Mouse (Mus musculus) lung, embryonic 15.5 days (tissue): ENCODE results near the gene Nom1. TPM values are rescaled to one million over a fixed set of nuclear protein-coding genes. Genes with fewer than 3 reads are reported as not detected.

Experiments used
- ATAC-seq: fragments of 200-750 bp; cut with Nextera tagmentation; 2 replicates; pipeline ENCODE4 v1.8.0; 2017; ENCODE audit warnings: moderate number of reproducible peaks, borderline replicate concordance; ENCODE audit not compliant: low FRiP score, low TSS enrichment; ENCODE audit errors: extremely low read depth
- H3K27ac ChIP-seq: fragments of 300-500 bp; sonication (generic); 2 replicates; pipeline ENCODE4 v1.5.1; 2015; ENCODE audit warnings: moderate library complexity, mild to moderate bottlenecking, inconsistent platforms
- H3K27me3 ChIP-seq: fragments of 300-500 bp; sonication (generic); 2 replicates; pipeline ENCODE4 v1.6.1; 2015; ENCODE audit warnings: inconsistent platforms
- H3K36me3 ChIP-seq: fragments of 300-500 bp; sonication (generic); 2 replicates; pipeline ENCODE4 v1.6.1; 2015; ENCODE audit warnings: inconsistent platforms
- H3K4me1 ChIP-seq: fragments of 300-500 bp; sonication (generic); 2 replicates; pipeline ENCODE4 v1.6.1; 2015; ENCODE audit warnings: inconsistent platforms
- H3K4me2 ChIP-seq: fragments of 300-500 bp; sonication (generic); 2 replicates; pipeline ENCODE4 v1.6.1; 2015; ENCODE audit warnings: inconsistent platforms, mild to moderate bottlenecking, moderate library complexity
- H3K4me3 ChIP-seq: fragments of 300-500 bp; sonication (generic); 2 replicates; pipeline ENCODE4 v1.5.1; 2015; ENCODE audit warnings: mild to moderate bottlenecking, inconsistent platforms
- H3K9ac ChIP-seq: fragments of 300-500 bp; sonication (generic); 2 replicates; pipeline ENCODE4 v1.6.1; 2015; ENCODE audit warnings: inconsistent platforms
- H3K9me3 ChIP-seq: fragments of 300-500 bp; sonication (generic); 2 replicates; pipeline ENCODE4 v1.6.1; 2016; ENCODE audit warnings: inconsistent platforms
- WGBS: fragments of 180-500 bp; shearing (Covaris S2); methylation state at CpG from one replicate; pipeline ENCODE4 v1.1.7; 2015; 5-methylcytosine and 5-hydroxymethylcytosine counted together
- polyA plus RNA-seq: library from polyadenylated mRNA; unstranded; fragments of >200 nt; fragmentation: Nextera tagmentation; extraction: Ambion mirVana; gene quantifications from 2 replicates; pipeline ENCODE4 v1.2.1, GENCODE M21; 2015

The Nom1 gene
- polyA plus RNA-seq, 1 experiment from 2014 or later: 29.5 TPM

DNA sequence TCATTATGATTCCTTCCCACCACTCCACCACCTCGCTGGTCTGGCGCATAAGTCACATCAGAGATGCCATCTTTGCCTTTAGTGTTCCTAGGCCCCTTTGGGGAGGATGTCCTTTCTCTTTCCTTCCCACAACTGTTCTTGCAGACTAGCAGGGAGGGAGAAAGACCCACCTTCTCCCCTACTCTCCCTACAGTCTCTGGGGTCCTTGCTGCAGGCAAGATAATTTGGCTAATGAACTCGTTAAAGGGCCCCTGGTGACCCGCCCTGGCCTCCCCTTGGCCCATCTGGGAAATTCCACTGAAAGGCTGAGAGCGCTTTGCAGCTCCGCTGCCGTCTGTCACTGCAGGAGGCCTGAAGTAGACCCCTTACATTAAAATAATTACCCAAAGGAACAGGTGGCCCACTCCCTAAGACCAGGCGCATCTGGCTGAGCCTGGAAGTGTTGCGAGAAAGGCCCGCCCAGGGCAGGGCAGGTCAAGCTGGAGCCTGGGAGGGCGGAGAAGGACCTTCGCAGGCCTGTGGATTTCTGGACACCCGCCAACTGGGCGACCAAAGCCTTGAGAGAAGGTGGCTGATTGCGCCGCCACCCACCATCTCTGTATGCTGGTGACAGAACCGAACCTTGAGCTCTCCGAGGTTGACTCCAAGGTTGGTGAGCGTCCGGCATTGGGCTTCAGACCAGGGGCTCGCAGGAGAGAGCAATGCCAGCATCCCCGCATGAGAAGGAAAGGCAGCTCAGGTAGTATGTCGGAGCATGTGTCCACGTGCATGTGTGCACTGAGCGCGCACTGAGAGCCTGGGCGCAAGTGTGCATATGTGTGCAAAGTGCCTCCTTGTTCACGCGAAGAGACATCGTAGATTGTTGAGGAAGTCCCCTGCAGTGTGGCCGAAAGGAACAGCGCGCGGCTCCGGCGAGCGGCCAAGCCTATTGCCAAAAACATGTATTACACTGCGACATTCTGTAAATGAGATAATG, 50.8 kb downstream of the Nom1 start:
- peak; percentile 35; the same call in 1 of the 2 replicates for ATAC-seq
- Histone ChIP-seq H3K4me1 (no peaks in the 10 kb centered on the region), H3K9me3 (no peaks in the 10 kb centered on the region), H3K27ac (no peak overlapping the region), H3K4me3 (no peak overlapping the region), H3K27me3 (peaks cover 99% of the 10 kb centered on the region), H3K4me2 (no peak overlapping the region), H3K36me3 (no peaks in the 10 kb centered on the region), H3K9ac (no peak overlapping the region)
- under 1% methylated on average over 38 of the region's 38 CpGs for WGBS

DNA sequence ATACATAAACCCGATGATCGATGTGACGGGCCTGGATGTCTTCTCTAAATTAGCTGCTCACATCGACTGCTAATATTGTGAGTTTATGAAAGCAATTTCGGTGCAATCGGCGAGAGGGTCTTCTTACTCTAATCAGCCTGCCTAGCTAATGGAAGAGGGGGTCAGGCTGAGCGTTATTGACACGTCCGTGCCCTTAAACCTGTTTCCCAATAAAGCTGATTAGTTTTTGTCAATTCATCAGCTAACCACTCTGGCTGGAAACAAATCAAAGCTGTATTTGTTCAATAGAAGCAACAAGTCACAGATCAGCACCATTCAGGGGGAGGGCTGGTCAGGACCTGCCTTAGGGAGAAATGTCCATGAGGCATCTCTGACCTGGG, 51.5 kb downstream of the Nom1 start:
- peaks cover 97% of the 10 kb centered on the region for H3K27me3 ChIP-seq
- no peak overlapping the region for H3K4me2 ChIP-seq
- H3K9ac ChIP-seq: no peak overlapping the region
- H3K36me3 ChIP-seq: no peaks in the 10 kb centered on the region
- no peaks in the 10 kb centered on the region for H3K9me3 ChIP-seq
- ATAC-seq: no peak
- no peak overlapping the region for H3K4me3 ChIP-seq
- WGBS: 4% methylated on average over 10 of the region's 10 CpGs
- H3K4me1 ChIP-seq: no peaks in the 10 kb centered on the region
- H3K27ac ChIP-seq: no peak overlapping the region

DNA sequence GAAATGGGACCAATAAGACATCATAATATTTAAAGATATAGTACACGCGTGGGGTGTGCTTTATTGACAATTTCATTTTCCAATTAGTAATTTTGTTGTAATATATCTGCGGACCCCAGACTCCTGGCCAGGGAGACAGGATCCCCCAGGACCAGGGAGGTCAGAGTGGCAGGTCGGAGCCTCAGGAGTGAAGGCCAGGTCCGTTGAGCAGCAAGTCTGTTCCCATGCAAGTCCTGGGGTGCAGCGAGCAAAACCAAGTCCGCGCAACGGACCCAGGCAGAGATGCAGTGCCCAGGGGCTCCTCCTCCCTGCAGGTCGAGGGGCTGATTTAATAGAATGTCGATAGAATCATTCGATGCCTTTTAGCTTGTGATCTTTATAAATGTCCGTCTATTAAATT, 52.9 kb downstream of the Nom1 start:
- H3K4me2 ChIP-seq: no peak overlapping the region
- no peaks in the 10 kb centered on the region for H3K4me1 ChIP-seq
- H3K4me3 ChIP-seq: no peak overlapping the region
- no peak for ATAC-seq
- H3K9me3 ChIP-seq: no peaks in the 10 kb centered on the region
- no peak overlapping the region for H3K27ac ChIP-seq
- H3K36me3 ChIP-seq: no peaks in the 10 kb centered on the region
- WGBS: 25% methylated on average over 13 of the region's 13 CpGs
- H3K27me3 ChIP-seq: peaks cover 85% of the 10 kb centered on the region
- H3K9ac ChIP-seq: no peak overlapping the region

DNA sequence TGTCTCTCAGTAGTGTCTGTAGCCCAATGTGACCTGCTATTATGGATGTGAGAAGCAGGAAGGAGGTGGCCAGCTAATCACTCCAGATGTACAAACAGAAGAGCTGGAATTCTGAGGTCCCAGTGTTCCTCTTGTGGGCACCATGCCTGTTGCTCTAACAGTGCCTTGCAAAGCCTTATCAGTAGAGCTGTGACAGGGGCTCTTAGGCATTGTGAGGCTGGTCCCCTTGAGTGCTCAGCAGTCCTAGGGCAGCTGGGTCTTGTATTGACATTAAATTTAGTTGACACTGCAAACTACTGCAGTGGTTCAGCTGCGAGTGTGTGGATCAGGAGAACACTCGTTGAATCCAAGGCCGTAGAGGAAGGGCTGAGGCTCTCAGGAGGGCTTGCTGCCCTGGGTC, 72.5 kb downstream of the Nom1 start:
- WGBS: 52% methylated on average over 3 of the region's 3 CpGs
- Histone ChIP-seq H3K9ac (no peak overlapping the region), H3K36me3 (no peaks in the 10 kb centered on the region), H3K4me3 (no peak overlapping the region), H3K4me1 (no peaks in the 10 kb centered on the region), H3K27me3 (no peaks in the 10 kb centered on the region), H3K9me3 (no peaks in the 10 kb centered on the region), H3K4me2 (no peak overlapping the region), H3K27ac (no peak overlapping the region)
- ATAC-seq: no peak; the same call in 1 of the 2 replicates

Other genes starting within 250 kb of the Nom1 start
- gene Rnf32, start 238.7 kb upstream of the Nom1 start, polyA plus RNA-seq: 5.7 TPM in 2 replicates
- gene Lmbr1, start 56.3 kb upstream of the Nom1 start, polyA plus RNA-seq: 9.8 and 11.6 TPM in 2 replicates
- gene Mnx1, start 43.8 kb downstream of the Nom1 start, polyA plus RNA-seq: 0.08 TPM in 1 of 2 replicates, not detected in the other
- 29.0 and 29.6 TPM in 2 replicates for gene Ube3c, start 134.6 kb downstream of the Nom1 start, polyA plus RNA-seq